Mouse (Mus musculus) layer of hippocampus, postnatal 14 days (tissue): ENCODE data around the gene Jkamp. TPM values are rescaled to one million over a fixed set of nuclear protein-coding genes. Genes with fewer than 3 reads are reported as not detected.
"Not testable (repeated sequence)": the region's sequence is repeated elsewhere in the genome, so short reads cannot be mapped to it uniquely, and the experiment has no call there.

Experiments
- DNase-seq, 2 experiments: peaks; one replicate each; pipeline ENCODE4 v3.0.0; 2021 to 2022; ENCODE audit warnings: low spot score in 2 of 2, mixed read lengths in 1 of 2
- long read RNA-seq, 2 experiments: library from polyadenylated mRNA; stranded (forward); transcript quantifications; one replicate each; pipeline ENCODE4 v2.0.0; 2021
- total RNA-seq, 2 experiments: library from RNA; stranded (reverse); gene quantifications; 2 replicates each; pipeline ENCODE4 v1.2.3; 2021

The Jkamp gene
- total RNA-seq = 10 to 100 TPM; 55.2 to 56.1 TPM
- long read RNA-seq, experiment 1, transcript Jkamp-202 (7 exons, 1,874 nt) = minor isoform, 24 of 83 reads
- long read RNA-seq, experiment 1, transcript Jkamp-201 (7 exons, 1,292 nt) = major isoform, 44 of 83 reads
- long read RNA-seq, experiment 1, partial matches to known transcripts = 2 of 83 reads
- long read RNA-seq, experiment 1, other reads (novel, unspliced or antisense) = 13 of 83 reads
- long read RNA-seq, experiment 2, transcript Jkamp-202 (7 exons, 1,874 nt) = minor isoform, 39 of 132 reads
- long read RNA-seq, experiment 2, transcript Jkamp-201 (7 exons, 1,292 nt) = major isoform, 73 of 132 reads
- long read RNA-seq, experiment 2, partial matches to known transcripts = 2 of 132 reads
- long read RNA-seq, experiment 2, other reads (novel, unspliced or antisense) = 18 of 132 reads

DNA sequence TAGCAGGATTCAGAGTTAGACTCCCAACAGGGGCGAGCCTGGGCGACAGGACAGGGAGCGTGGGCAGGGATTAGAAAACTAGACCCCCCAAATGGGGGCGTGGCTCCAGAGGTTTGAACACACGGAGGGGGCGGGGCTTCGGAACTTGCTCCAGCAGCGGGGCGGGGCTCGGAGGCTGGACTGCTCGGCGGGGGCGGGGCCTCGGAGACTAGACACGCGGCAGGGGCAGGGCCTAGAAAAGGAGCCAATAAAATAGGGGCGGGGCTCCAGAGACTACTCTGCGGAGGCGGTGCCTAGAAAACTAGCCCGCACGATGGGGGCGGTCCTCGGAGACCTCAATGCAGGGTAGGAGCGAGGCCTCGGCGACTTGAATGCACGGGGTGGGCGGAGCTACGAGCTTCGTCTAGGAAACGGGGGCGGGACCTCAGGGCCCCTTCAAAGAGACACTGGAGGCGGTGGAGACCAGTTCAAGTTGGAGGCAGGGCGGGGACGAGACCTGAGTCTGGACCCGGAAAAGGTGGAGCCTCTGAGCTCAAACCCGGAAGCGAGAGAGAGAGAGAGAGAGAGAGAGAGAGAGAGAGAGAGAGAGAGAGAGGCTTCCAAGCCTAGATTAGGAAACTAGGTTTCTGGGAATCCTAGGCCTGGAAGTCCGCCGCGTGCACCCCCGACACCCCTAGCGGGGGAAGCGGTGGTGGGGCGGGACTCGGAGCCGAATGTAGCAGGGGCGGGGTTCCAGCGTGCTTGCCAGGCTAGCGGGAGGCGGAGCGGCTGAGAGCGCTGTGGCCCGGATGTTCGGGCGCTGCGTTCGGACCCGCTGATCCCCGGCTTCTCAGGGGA lies at the start of gene Jkamp, which contains the start of gene L3hypdh:
Gene Jkamp (plus strand): TSS at position 261 of the 837 bp plus-strand sequence.
Gene L3hypdh (minus strand): TSS at position 111 of the 837 bp plus-strand sequence.
- peak; percentile 99 for DNase-seq

DNA sequence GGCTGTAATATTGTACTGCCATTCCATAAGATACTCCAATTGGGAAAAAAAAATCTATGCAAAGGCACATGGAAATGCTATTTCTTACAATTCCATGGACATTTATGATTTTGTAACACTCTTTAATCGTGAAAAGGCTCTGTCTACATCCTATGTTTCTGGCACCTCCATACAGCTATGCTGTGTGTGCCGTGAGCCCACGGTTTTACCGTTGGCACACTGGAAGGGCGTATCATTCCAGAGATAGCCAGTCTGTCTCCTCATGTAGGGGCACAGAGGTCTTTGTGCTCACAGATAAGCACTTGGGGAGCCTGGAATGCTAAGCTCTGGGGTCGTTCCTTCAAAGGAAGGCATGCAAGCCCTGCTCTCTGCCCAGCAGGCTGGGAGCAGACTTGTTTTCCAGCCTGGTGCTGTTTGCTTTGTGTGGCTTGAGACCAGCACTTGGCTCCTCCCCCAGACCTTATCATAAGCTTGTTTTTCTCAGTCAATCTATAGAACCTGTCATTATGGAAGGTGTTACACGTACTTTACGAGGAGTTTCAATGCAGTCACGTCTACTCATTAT lies 49.2 kb upstream of the Jkamp start:
- DNase-seq = no peak

DNA sequence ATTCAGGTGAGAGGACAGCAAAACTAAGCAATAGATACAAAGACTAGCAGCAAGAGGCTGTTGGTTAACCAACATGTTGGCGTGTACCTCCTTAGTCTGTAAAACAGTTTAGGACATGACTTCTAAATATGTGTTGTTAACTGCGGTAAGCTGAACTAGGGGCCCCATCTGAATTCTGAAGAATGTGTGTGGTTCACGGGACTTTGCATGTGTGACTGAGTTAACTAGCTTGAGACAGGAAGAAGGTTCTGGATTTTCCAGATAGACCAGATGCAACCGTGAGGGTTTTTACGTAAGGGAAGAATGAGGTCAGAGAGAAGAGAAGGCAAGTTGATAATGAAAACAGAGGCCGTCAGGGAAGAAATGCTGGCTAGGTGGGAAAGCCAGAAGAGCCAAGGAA lies 48.3 kb upstream of the Jkamp start:
- DNase-seq = no peak

DNA sequence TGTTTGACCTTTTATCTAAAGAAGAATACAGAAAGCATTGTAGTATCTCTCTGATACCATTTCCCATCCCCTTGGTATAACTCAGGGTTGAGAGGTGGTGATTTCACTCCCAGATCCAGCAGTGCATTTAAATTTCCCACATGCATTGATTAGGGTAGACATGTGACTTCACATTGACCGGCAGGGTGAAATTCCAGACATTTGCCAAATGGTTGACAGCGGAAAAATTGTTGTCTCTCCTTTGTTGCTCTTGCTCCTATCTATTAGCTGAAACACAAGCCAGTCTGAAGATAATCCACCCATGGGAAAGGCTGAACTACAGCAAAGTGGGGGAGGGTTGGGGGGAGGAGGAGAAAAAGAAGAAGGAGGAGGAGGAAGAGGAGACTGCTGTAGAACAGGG lies 46.5 kb upstream of the Jkamp start:
- no peak for DNase-seq

DNA sequence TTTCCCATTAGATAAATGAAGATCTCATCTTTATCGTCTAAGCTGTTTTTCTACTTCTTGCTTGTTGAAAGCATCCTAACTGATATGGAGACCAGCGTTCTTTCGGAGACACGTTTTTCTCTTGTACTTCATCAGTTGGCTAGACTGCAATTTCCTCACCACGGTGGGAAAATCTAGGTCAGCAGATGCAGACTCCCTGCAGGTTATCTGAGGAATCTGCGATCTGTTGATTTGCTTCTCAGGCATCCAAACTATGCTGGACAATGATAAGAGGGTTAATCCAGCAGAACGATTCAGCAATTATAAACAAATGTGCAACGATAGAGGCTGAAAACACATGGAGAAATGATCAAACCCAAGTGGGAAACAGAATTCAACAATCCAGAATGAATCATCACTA lies 45.9 kb upstream of the Jkamp start:
- no peak for DNase-seq

DNA sequence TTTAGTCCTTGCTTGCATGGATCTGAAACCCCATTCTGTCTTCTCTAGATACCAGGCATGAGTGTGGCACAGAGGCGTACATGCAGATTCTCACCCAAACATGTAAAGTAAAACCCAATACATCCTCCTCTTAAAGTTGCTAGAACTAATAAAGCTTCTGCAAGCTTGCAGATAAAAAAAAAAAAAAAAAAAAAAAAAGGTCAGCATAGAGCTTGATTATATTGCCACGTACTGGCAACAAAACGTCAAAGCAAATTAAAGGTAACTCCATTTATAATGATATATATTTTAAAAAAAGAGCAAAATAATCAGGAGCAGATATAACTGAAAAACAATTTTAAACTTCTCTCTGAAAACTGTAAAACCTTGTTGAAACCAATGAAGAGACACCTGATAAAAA lies 44.2 kb upstream of the Jkamp start:
- no peak for DNase-seq

DNA sequence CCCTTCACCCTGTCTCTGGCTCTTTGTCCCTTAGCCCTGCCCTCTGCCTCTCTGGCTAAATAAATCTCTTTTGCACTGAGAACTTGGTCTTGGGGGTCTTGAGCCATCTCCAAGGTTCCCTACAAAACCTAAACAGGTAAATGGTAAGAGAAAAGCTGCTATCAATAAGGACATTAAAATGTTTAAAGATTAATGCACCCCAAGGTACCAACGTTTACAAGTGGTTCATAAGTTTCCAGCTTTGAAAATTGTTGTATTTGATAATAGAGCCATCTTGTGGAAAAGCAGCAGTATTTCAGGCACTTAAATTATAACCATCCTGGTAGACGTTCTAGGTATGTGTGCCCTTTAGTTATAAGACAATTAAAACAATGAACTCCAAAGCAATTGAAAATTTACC lies 37.9 kb upstream of the Jkamp start:
- DNase-seq = peak in 1 of 2 experiments; percentile 48

DNA sequence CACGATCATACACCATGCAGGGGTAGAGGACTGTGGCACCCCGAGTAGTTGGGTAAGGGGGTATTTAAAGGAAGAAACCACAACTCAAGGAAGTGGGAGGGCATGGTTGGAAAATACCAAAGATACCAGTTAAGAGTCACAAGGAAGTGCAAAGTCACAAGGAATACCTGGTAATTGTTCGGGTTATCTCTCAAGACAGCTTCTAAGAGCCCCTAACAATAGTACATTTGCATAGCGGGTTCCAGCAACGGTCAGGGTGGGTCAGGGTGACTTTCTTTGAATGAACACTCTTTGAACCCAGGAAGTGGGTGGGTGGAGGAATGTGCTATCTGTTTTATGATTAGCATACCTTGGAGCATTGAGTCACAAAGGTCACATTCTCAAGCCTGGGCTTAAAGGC lies 35.2 kb upstream of the Jkamp start:
- DNase-seq = not testable (repeated sequence)

DNA sequence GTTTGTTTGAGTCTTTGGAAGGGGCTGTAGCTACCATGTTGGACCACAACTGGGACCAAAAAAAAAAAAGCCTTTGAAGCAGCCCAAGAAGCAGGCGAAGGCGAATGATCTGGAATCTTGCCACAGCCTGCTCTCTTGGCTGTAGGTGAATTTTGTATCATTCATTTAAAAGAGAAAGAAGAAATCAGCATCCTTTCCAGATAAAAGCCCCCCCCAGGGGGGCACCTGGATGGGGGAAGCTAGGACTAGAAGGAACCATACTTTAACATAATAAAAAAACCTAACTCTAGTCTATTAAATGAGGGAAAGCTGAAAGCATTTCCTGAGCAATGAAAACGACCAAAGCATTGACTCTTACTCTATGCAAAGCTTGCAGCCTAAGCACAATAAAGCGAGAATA lies 34.6 kb upstream of the Jkamp start:
- no peak for DNase-seq

DNA sequence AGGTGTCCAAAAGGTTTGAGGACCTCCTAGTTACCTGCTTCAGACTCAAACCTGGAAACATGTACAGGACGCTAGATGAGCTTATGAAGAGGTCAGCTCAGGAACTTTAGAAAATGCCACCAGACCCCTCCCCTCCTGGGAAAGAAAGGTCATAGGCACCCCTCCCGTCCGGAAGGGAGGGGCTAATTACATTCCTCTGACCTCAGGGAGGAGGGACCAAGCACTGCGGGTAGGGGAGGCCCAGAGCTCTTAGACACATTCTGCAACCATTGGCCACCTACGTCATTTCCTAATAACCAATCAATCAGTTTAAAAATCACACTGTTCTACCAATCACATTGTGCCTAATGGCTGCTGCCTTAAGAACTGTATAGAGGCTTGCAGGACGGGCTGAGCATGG lies 32.8 kb upstream of the Jkamp start:
- no peak for DNase-seq

DNA sequence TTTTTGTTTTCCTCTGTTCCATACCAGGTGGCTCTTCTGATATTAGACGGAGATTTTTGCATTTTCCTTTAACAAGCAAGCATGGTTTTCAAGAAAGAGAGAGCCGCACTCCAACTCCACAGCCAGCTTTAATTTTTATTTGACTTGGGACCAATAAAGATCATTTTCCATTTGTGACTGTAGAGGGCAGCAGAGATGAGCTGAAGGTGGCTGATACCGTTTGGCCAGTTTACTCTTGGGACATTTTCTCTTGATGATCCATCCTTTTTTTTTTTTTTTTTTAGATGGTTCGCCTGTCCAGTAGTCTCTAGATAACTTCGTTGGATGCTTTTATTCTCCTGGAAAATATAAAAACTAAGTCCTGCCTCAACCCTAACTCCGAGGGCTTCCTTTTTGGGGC lies 32.1 kb upstream of the Jkamp start:
- peak in 1 of 2 experiments; percentile 31 for DNase-seq

DNA sequence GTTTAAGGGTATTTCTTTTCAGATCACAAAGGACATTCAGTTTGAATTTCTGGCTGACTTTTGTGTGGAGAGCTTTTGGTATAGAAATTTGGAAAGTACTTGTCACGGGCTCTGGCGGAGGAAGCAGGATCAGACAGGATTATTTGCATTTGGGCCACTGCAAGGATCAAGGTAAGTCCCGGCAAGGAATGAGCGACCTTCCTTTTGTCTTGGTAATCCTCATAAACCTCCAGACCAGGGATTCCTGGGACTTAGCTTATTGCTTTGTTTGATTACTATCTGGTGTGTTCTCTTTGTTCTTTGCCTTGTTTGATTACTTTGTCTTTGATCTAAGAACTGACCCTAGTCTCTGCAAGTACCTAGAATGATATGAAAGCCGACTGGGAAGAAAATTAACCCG lies 31.5 kb upstream of the Jkamp start:
- no peak for DNase-seq

DNA sequence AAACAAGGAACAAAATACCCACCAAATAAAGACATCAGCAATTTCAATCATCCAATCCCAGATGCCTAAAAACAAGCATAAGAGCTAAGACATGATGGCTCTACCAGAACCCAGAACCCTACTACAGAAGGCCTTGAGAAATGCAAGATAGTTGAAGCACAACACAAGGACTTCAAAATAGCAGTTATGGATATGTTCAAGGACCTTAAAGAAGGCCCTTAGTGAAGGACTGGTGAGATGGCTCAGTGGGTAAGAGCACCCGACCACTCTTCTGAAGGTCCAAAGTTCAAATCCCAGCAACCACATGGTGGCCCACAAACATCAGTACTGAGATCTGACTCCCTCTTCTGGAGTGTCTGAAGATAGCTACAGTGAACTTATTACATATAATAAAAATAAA lies 27.6 kb upstream of the Jkamp start:
- DNase-seq = no peak

DNA sequence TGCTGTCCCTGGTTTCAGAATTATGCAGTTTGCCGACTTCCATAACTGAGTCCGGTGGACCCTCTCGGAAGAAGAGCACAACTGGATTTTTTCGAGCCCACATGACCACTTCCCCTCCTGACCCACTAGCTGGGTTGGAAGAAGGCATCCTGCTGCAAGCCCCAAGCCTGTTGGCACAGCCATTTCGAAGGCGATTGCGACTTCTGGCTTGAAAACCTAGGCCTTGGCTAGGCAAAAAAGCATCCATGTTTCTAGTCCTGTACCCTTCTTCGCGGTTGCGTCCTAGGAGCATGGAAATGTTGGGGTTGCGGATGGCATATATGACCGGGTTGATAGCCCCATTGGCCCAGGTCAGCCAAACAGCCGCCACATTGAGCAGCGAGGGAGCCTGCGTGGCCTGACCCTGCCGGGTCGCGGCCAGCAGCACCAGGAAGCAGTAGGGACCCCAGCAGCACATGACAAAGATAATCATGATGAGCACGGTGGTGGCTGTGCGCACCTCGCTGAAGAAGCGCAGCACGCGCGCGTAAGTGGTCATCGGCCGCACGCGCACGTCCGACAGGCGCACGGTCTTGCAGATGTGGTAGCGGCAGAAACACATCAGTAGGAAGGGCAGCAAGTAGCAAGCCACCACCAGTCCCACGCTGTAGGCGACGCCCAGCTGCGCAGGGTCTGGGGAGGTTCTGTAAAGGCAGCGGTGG lies 15.6 kb upstream of the Jkamp start:
- peak in 1 of 2 experiments; percentile 9 for DNase-seq

DNA sequence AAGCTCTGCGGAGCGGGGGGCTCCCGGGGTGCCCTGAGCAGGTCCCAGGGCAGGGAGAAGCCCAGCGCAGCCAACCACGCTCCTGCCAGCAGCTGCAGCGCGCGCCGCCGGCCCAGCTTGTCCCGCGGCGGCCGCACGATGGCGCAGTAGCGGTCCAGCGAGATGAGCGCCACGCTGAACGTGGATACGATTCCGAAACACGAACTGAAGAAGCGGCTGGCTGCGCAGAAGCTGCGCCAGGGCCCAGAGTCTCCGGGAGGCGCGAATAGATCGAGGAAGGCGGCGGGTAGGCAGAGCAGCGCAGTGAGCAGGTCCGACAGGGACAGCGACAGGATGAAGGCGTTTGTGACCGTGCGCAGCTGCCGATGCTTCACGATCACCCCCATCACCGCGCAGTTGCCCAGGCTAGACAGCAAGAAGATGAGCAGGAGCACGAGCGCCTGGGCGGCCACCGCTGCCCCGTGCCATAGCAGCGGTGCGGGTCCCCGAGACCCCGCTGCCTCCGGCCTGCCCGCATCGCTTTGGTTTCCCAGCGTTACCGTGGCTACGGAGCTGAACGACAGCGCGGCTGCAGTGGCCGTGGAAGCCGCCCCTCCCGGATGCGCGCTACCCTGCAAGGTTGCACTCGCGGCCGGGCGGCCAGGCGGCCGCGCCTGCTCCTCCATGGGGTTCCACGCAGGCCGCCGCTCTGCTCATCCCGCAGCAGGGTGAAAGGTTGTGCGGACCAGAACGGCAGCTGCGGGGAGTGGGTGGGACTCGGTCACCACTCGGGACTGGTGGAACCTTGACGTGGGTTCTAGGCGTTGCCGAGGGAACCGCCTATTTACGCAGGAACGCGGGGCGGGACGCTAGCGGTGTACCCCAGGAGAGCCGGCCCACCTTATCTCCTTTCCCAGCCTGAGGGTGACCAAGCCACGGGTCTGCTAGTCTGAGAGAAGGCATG lies 14.8 kb upstream of the Jkamp start, which contains the start of gene Gpr135:
Gene Gpr135 (minus strand): TSS at position 799 of the 943 bp plus-strand sequence.
- peak; percentile 87 to 89 for DNase-seq

DNA sequence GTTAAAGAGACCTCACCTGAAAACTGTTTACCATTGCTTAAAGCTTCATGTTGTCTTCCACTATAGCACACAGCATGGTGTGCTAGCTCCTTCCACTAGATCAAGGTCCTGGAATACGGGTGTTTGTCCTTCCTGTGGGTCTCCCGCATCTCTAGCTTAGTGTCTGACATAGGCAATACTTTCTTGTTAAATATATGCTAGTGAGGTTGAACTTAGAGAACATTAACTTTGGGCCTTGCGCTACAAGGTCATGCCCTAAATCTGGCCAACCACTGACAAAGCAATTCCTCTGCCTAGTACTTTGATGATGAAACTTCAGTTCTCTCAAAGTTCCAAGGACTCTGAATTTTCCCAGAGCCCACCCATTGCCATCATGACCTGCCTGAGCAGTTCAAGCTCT lies 7.1 kb upstream of the Jkamp start:
- no peak for DNase-seq

DNA sequence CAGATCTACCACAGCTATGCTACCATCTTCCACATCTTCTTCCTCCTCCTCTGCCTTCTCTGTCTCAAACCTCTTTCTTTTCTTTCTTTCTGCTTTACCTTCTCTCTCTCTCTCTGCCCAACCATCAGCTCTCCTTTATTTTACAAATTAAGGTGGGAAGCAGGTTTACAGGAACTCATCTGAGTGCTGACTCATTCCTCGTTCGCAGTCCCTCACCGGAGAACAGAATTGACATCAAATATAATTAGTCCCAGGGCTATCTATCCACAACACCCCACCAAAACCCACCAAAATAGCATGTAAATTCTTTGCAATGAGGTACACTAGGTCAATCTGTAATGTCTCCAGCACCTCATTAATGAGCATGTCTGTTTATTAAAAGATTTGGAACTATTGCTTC lies 3.4 kb upstream of the Jkamp start:
- DNase-seq = no peak

DNA sequence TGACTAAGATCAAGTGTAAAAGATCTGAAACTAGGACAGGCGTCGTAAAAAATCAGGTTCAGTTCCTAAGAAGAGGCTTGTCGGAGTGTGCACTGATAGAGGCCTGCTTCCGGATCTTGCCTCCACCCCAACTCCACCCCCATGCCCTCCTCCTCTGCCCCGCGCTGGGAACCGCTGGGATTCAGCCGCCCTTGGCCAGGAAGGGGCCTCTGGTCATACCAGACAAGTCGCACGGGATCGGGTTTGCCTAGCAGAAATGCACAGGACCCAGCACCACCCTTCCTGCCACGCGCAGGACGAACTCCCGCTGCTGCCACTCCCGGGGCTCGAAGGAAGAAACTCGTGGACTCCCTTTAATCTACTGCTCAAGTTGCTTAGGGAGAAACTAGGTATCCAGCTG lies 3.0 kb upstream of the Jkamp start:
- DNase-seq = no peak

DNA sequence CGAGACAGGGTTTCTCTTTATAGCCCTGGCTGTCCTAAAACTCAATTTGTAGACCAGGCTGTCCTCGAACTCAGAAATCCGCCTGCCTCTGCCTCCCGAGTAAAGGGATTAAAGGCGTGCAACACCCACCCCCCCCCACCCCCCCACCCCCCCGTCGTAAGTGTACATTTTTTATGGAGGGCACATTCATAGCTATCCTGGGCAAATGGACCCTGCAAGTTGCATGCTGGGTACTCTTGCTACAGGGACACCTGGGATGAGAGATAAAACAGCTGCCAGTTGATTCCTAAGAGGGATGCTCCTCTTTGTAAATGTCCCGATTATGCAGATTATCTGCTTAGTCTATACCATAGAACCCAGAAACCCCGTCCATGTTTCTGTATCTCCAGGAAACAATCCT lies 2.1 kb upstream of the Jkamp start:
- no peak for DNase-seq
